Mouse (Mus musculus) fibroblast of lung, adult 2 months (primary cell): ENCODE data around the gene Gm21083.
"Not testable (repeated sequence)": the region's sequence is repeated elsewhere in the genome, so short reads cannot be mapped to it uniquely, and the experiment has no call there.

Experiments used
- DNase-seq: peaks from one replicate; pipeline ENCODE4 v3.0.0-alpha.2; 2011; ENCODE audit warnings: low read depth

Gm21083 gene

DNA sequence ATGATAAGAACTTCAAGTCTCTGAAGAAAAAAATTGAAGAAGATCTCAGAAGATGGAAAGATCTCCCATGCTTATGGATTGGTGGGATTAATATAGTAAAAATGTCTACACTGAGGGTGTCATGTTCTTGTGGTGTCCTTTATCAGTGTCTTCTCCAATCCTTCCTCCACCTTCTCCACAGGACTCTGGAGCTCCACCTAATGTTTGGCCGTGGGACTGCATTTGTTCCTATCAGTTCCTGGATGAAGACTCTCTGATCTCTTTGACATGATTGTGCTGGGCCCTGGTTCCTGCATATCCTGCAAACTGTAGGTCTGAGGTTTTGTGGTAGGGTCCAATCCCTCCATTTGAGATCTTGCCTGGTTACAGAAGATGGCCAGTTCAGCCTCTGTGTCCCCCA, 51.0 kb downstream of the Gm21083 start:
- DNase-seq: not testable (repeated sequence)

DNA sequence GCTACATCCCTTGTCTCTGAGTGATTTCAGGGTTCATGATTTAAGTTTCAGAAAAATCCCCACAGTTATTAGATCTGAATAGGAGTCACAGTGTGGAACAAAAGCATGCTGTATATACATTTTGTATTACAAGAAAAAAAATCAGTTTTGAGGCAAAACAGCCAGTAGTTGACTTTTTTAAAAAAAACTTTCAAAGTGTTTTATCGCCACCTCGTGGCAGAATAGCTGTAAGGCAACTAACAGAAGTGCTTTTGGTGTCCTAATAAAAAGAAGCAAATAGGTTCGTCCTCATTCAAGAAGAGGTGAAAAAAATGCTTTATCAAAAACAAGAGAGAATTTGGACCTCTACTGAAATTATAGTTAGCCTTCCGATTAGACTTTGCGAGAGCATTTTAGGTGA, 52.9 kb downstream of the Gm21083 start:
- DNase-seq: not testable (repeated sequence)
